Mouse (Mus musculus): ENCODE results near the gene Speer4f2.
"Not testable (repeated sequence)": the region's sequence is repeated elsewhere in the genome, so short reads cannot be mapped to it uniquely, and the experiment has no call there.

The Speer4f2 gene

GRCm38 (mm10) chr5:17372880-17373279 lies at the start of gene Speer4f2:
Gene Speer4f2, plus strand, starts transcription at chr5:17373180.
- not testable (repeated sequence) for DNase-seq (ENCODE audit: low spot score in 2 of 2)

GRCm38 (mm10) chr5:17328946-17329566 lies 43.9 kb upstream of the Speer4f2 start:
- no peak for DNase-seq (ENCODE audit: low spot score in 2 of 2)

- DNase-seq (ENCODE audit: low spot score in 2 of 2), result no peak
Observed at GRCm38 (mm10) chr5:17334836-17335235, 38.1 kb upstream of the Speer4f2 start.

GRCm38 (mm10) chr5:17345741-17346140 lies 27.2 kb upstream of the Speer4f2 start:
- peak in 1 of 2 experiments; percentile 21 for DNase-seq (ENCODE audit: low spot score in 2 of 2)

- no peak for DNase-seq (ENCODE audit: low spot score in 2 of 2)
Observed at GRCm38 (mm10) chr5:17359394-17359999, 13.5 kb upstream of the Speer4f2 start.

- DNase-seq (ENCODE audit: low spot score in 2 of 2), result no peak
Observed at GRCm38 (mm10) chr5:17389926-17390325, 16.9 kb downstream of the Speer4f2 start.

GRCm38 (mm10) chr5:17391207-17391606 lies 18.2 kb downstream of the Speer4f2 start:
- no peak for DNase-seq (ENCODE audit: low spot score in 2 of 2)

- no peak for DNase-seq (ENCODE audit: low spot score in 2 of 2)
Observed at GRCm38 (mm10) chr5:17400571-17400970, 27.6 kb downstream of the Speer4f2 start.

- DNase-seq (ENCODE audit: low spot score in 2 of 2), result no peak
Observed at GRCm38 (mm10) chr5:17401206-17402077, 28.5 kb downstream of the Speer4f2 start.

- DNase-seq (ENCODE audit: low spot score in 2 of 2), result no peak
Observed at GRCm38 (mm10) chr5:17402330-17403125, 29.5 kb downstream of the Speer4f2 start.

- DNase-seq (ENCODE audit: low spot score in 2 of 2), result no peak
Observed at GRCm38 (mm10) chr5:17403584-17403983, 30.6 kb downstream of the Speer4f2 start.

GRCm38 (mm10) chr5:17408924-17409660 lies 36.1 kb downstream of the Speer4f2 start:
- DNase-seq (ENCODE audit: low spot score in 2 of 2), result no peak

- no peak for DNase-seq (ENCODE audit: low spot score in 2 of 2)
Observed at GRCm38 (mm10) chr5:17417201-17417600, 44.2 kb downstream of the Speer4f2 start.

GRCm38 (mm10) chr5:17419215-17419820 lies 46.3 kb downstream of the Speer4f2 start:
- DNase-seq (ENCODE audit: low spot score in 2 of 2), result no peak

GRCm38 (mm10) chr5:17419921-17420320 lies 46.9 kb downstream of the Speer4f2 start:
- DNase-seq (ENCODE audit: low spot score in 2 of 2), result no peak

- DNase-seq (ENCODE audit: low spot score in 2 of 2), result no peak
Observed at GRCm38 (mm10) chr5:17422225-17422624, 49.2 kb downstream of the Speer4f2 start.

- no peak for DNase-seq (ENCODE audit: low spot score in 2 of 2)
Observed at GRCm38 (mm10) chr5:17426930-17427329, 54.0 kb downstream of the Speer4f2 start.
